Mouse (Mus musculus) lung, adult 2 months (tissue): ENCODE results near the gene Msx2.

ENCODE experiments used
- CTCF ChIP-seq: fragments of 200-500 bp; IDR thresholded peaks from 2 replicates; pipeline ENCODE4 v1.5.1; 2011; ENCODE audit warnings: mild to moderate bottlenecking, low read length, control low read depth; ENCODE audit not compliant: insufficient read depth
- POLR2A ChIP-seq: fragments of 200-500 bp; IDR thresholded peaks from 2 replicates; pipeline ENCODE4 v1.6.1; 2011; ENCODE audit warnings: low read depth, mild to moderate bottlenecking, control low read depth, low read length, borderline replicate concordance; ENCODE audit errors: extremely low read depth

DNA sequence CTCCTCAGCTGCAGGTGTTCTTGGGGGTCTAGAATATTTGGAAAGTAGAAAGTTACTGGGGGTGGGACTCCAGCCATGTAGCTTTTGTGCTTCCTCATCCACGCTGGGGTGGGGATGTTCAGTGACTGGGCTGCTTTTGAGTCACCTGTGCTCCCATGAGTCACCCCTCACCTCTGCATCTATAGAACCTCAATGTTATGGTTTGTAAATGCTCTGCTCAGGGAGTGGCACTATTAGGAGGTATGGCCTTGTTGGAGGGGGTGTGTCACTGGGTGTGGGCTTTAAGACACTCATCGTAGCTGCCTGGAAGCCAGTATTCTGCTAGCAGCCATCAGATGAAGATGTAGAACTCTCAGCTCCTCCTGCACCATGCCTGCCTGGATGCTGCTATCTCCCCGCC, 32.9 kb downstream of the Msx2 start:
- TF ChIP-seq CTCF, result no peak
- no peak for TF ChIP-seq POLR2A
